Mouse (Mus musculus): ENCODE measurements around the gene Islr.

DNA sequence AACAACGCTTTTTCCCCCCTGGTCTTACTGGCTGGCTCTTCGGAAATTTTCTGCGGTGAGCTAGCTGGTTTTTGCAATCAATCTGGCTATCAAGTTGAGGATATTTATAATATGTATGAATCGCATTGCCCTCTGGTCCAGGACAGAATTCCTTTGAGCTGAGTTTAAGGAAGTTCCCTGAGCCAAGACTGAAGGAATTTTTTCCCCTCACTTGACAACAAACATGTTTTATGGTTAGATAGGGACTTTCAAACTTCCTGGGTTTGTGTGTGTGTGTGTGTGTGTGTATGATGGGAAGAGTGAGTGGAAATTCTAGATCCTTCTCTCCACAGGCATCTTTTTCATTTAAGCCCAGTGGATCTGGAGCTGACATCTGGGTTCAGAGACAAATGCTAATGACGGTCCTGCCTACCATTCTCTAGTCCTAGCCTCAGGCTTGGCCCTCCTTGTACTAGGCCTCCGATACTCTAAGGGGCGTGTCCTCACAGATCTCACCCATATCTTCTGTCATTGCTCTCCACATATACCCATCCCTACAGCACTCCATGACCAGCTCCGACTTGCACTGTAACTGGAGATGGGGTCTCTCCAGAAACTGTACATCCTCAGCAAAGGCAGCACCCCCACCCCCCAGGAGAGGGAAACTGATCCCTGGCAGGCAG, 10.5 kb upstream of the Islr start:
- TF ChIP-seq CTCF (IDR thresholded peaks at IDR 0.05; ENCODE audit: borderline replicate concordance, extremely low read depth, insufficient read depth, insufficient read length): no peak
- TF ChIP-seq POLR2A (IDR thresholded peaks at IDR 0.05; ENCODE audit: borderline replicate concordance, extremely low read depth, insufficient read depth, insufficient read length, poor library complexity, severe bottlenecking): no peak

Measured in brain, embryonic 14.5 days (tissue).